Mouse (Mus musculus) splenic B cell, adult 2 months (primary cell): ENCODE measurements around the gene Filip1l.

ENCODE experiments used
- DNase-seq: peaks from one replicate; pipeline ENCODE4 v3.0.0-alpha.2; 2011; ENCODE audit warnings: low read depth, low spot score
- H3K27me3 ChIP-seq: 2 replicates; pipeline ENCODE4 v1.6.1; 2012; ENCODE audit warnings: mild to moderate bottlenecking, low read length, moderate library complexity, mixed read lengths; ENCODE audit not compliant: control insufficient read depth, poor library complexity, insufficient read depth, severe bottlenecking
- H3K36me3 ChIP-seq: 2 replicates; pipeline ENCODE4 v1.6.1; 2012; ENCODE audit warnings: mild to moderate bottlenecking, low read length, moderate library complexity, mixed read lengths; ENCODE audit not compliant: control insufficient read depth, poor library complexity, insufficient read depth, severe bottlenecking

The Filip1l gene

GRCm38 (mm10) chr16:57426680-57427079, 73.8 kb downstream of the Filip1l start:
- Histone ChIP-seq H3K36me3 (no peaks in the 10 kb centered on the region), H3K27me3 (no peaks in the 10 kb centered on the region)
- no peak for DNase-seq

GRCm38 (mm10) chr16:57427516-57428285, 74.8 kb downstream of the Filip1l start:
- Histone ChIP-seq H3K36me3 (no peaks in the 10 kb centered on the region), H3K27me3 (no peaks in the 10 kb centered on the region)
- no peak for DNase-seq

- no peaks in the 10 kb centered on the region for H3K27me3 ChIP-seq
- no peak for DNase-seq
- no peaks in the 10 kb centered on the region for H3K36me3 ChIP-seq
Measured at GRCm38 (mm10) chr16:57428977-57429376, 76.1 kb downstream of the Filip1l start.

GRCm38 (mm10) chr16:57431294-57431693, 78.4 kb downstream of the Filip1l start:
- no peaks in the 10 kb centered on the region for H3K27me3 ChIP-seq
- no peak for DNase-seq
- no peaks in the 10 kb centered on the region for H3K36me3 ChIP-seq

- DNase-seq: no peak
- H3K27me3 ChIP-seq: no peaks in the 10 kb centered on the region
- H3K36me3 ChIP-seq: no peaks in the 10 kb centered on the region
Measured at GRCm38 (mm10) chr16:57433173-57433572, 80.3 kb downstream of the Filip1l start.

- no peak for DNase-seq
- Histone ChIP-seq H3K36me3 (no peaks in the 10 kb centered on the region), H3K27me3 (no peaks in the 10 kb centered on the region)
Measured at GRCm38 (mm10) chr16:57433671-57434070, 80.8 kb downstream of the Filip1l start.

GRCm38 (mm10) chr16:57434640-57435039, 81.7 kb downstream of the Filip1l start:
- no peaks in the 10 kb centered on the region for H3K36me3 ChIP-seq
- peak; percentile 32 for DNase-seq
- no peaks in the 10 kb centered on the region for H3K27me3 ChIP-seq

GRCm38 (mm10) chr16:57437523-57438287, 84.8 kb downstream of the Filip1l start:
- no peak for DNase-seq
- Histone ChIP-seq H3K27me3 (no peaks in the 10 kb centered on the region), H3K36me3 (no peaks in the 10 kb centered on the region)

- H3K36me3 ChIP-seq: no peaks in the 10 kb centered on the region
- H3K27me3 ChIP-seq: no peaks in the 10 kb centered on the region
- no peak for DNase-seq
Measured at GRCm38 (mm10) chr16:57438288-57438685, 85.4 kb downstream of the Filip1l start.

GRCm38 (mm10) chr16:57439206-57439605, 86.3 kb downstream of the Filip1l start:
- DNase-seq: no peak
- H3K27me3 ChIP-seq: no peaks in the 10 kb centered on the region
- H3K36me3 ChIP-seq: no peaks in the 10 kb centered on the region

GRCm38 (mm10) chr16:57440706-57441437, 88.0 kb downstream of the Filip1l start:
- DNase-seq: peak; percentile 48
- H3K27me3 ChIP-seq: no peaks in the 10 kb centered on the region

GRCm38 (mm10) chr16:57445096-57446094, 92.5 kb downstream of the Filip1l start:
- Histone ChIP-seq H3K36me3 (no peaks in the 10 kb centered on the region), H3K27me3 (no peaks in the 10 kb centered on the region)
- no peak for DNase-seq

More at GRCm38 (mm10) chr16:57440706-57441437, 88.0 kb downstream of the Filip1l start:
- H3K36me3 ChIP-seq: no peaks in the 10 kb centered on the region

- Histone ChIP-seq H3K36me3 (no peaks in the 10 kb centered on the region), H3K27me3 (no peaks in the 10 kb centered on the region)
- no peak for DNase-seq
Measured at GRCm38 (mm10) chr16:57453009-57453408, 100.1 kb downstream of the Filip1l start.
